Mouse (Mus musculus) C2C12 (cell line): ENCODE results near the gene Gxylt1.

Source experiments
- CTCF ChIP-seq: IDR thresholded peaks from one replicate; pipeline ENCODE4 v1.5.1; 2011; ENCODE audit not compliant: control insufficient read depth, insufficient read depth, insufficient read length
- MAX ChIP-seq: IDR thresholded peaks from one replicate; pipeline ENCODE4 v1.6.1; 2011; ENCODE audit warnings: mild to moderate bottlenecking, control low read depth
- MYOG ChIP-seq: IDR thresholded peaks from one replicate; pipeline ENCODE4 v1.6.1; 2011; ENCODE audit not compliant: control insufficient read depth, insufficient read length; ENCODE audit errors: extremely low read depth
- USF1 ChIP-seq: IDR thresholded peaks from one replicate; pipeline ENCODE4 v1.6.1; 2011; ENCODE audit warnings: low read depth, mild to moderate bottlenecking, control low read depth, moderate library complexity

GRCm38 (mm10) chr15:93265728-93266127, 9.3 kb downstream of the Gxylt1 start:
- TF ChIP-seq MAX: no peak
- no peak for TF ChIP-seq CTCF
- TF ChIP-seq USF1: no peak
- TF ChIP-seq MYOG: no peak
